Mouse (Mus musculus): ENCODE data around the gene 0610037L13Rik. TPM values are rescaled to one million over a fixed set of nuclear protein-coding genes. Genes with fewer than 3 reads are reported as not detected.
A peak's percentile ranks its signal among the peaks of the same experiment; 100 is the strongest.

The 0610037L13Rik gene
- total RNA-seq (2021), result 10 to 100 TPM; 40.5 to 53.7 TPM
- long read RNA-seq, experiment 1, transcript 0610037L13Rik-212 (8 exons, 2,997 nt), result major isoform, 16 of 37 reads
- long read RNA-seq, experiment 1, transcript 0610037L13Rik-207 (7 exons, 1,551 nt), result minor isoform, 14 of 37 reads
- long read RNA-seq, experiment 1, partial matches to known transcripts, result 3 of 37 reads
- long read RNA-seq, experiment 1, other reads (novel, unspliced or antisense), result 4 of 37 reads
- long read RNA-seq, experiment 2, transcript 0610037L13Rik-212 (8 exons, 2,997 nt), result major isoform, 17 of 33 reads
- long read RNA-seq, experiment 2, transcript 0610037L13Rik-207 (7 exons, 1,551 nt), result minor isoform, 10 of 33 reads
- long read RNA-seq, experiment 2, partial matches to known transcripts, result 0 of 33 reads
- long read RNA-seq, experiment 2, other reads (novel, unspliced or antisense), result 5 of 33 reads

DNA sequence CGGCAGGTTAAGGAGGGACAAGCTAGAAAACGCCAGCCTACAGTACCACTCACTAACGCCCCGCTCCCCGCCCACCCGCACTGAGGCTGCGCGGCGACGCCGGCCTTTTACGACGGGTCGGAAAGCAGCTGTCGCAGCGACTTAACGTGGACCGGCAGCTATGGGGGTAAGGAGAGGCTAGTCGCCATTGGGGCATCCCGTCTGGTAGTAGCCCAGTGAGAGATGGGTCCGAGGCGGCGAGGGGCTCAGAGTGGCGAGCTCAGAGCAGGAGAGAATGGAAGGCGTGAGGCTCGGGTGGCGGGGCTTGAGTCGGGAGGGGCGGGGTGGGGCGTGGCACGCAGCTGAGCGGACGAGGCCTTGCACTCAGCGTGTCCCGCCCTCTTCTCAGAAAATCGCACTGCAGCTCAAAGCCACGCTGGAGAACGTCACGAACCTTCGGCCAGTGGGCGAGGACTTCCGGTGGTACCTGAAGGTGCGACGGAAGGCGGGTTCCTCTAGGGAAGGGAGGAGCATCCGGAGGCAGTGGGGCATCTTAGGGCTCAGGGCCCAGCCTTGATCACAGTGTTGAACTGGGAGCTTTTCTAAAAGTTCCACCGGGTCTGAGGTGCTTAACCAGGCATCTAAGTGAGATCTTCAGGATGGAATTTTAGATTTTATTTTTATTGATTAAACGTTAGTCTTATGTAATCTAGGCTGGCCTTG, at the start of gene 0610037L13Rik:
Gene 0610037L13Rik, plus strand, starts transcription at position 83 of the 702 bp plus-strand sequence.
- peak; percentile 94 for DNase-seq (ENCODE audit: low spot score)

GRCm38 (mm10) chr4:107843687-107844086, 45.9 kb upstream of the 0610037L13Rik start:
- DNase-seq (ENCODE audit: low spot score), result no peak

- peak; percentile 59 for DNase-seq (ENCODE audit: low spot score)
Measured at GRCm38 (mm10) chr4:107844971-107845370, 44.6 kb upstream of the 0610037L13Rik start.

DNA sequence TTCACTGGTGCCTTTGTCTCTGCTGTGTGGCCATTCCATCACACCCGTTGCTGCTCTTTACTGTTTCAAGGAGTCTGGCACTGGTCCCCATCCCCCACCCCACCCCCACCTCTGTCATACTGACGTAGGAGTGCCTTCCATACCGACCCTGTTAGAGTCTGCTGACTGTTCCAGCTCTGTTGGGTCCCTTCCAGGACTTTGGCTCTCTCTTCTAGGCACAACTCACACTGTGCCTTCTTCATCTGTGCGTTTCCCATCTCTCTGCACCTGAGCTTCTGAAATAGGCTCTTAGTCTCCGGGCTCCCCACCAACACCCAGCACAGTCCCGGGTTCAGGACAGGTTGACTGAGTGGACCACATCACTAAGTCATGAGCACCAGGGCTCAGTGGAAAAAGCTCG, 42.8 kb upstream of the 0610037L13Rik start:
- no peak for DNase-seq (ENCODE audit: low spot score)

GRCm38 (mm10) chr4:107848546-107848945, 41.1 kb upstream of the 0610037L13Rik start:
- DNase-seq (ENCODE audit: low spot score), result no peak

- DNase-seq (ENCODE audit: low spot score), result no peak
Measured at GRCm38 (mm10) chr4:107849621-107850020, 40.0 kb upstream of the 0610037L13Rik start.

- no peak for DNase-seq (ENCODE audit: low spot score)
Measured at GRCm38 (mm10) chr4:107850091-107850490, 39.5 kb upstream of the 0610037L13Rik start.

DNA sequence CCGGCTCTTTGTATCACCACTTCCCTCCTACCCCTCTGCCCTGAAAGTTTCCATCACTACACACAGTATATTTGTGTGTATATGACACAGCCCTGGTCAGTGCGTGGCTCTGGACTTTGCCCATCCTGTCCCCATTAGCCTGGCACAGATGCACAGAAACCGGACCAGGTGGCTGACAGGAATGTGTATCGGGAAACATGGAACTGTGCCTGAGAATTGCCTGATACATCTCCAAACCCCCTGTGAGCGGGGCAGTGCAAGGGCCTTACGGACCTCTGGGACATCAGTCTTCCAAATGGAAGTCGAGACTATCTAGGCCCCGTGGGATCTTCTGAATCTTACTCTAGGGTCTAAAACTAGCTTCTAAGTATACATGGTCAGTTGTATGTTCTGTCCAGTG, 36.3 kb upstream of the 0610037L13Rik start:
- no peak for DNase-seq (ENCODE audit: low spot score)

DNA sequence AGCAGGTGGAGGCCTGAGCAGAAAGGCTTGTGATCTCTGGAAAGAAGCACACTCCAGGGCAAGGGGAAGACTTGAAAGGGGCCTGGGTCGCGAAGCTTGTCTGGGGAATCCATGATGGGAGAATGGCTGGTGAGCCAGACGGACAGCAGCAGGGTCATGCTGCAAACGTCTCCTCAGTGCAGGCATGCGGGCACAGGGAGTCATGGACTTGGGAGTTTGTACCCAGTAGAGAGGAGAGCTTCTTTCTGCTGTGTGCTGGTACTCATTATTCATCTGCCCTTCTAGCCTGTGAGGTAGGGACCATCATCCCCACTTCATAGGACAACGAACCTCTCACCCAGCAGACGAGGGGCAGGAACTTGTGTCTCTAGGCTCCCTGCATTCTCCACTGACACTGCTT, 35.8 kb upstream of the 0610037L13Rik start:
- DNase-seq (ENCODE audit: low spot score), result no peak

- no peak for DNase-seq (ENCODE audit: low spot score)
Measured at GRCm38 (mm10) chr4:107856958-107857686, 32.5 kb upstream of the 0610037L13Rik start.

- DNase-seq (ENCODE audit: low spot score), result no peak
Measured at GRCm38 (mm10) chr4:107858995-107859394, 30.6 kb upstream of the 0610037L13Rik start.

DNA sequence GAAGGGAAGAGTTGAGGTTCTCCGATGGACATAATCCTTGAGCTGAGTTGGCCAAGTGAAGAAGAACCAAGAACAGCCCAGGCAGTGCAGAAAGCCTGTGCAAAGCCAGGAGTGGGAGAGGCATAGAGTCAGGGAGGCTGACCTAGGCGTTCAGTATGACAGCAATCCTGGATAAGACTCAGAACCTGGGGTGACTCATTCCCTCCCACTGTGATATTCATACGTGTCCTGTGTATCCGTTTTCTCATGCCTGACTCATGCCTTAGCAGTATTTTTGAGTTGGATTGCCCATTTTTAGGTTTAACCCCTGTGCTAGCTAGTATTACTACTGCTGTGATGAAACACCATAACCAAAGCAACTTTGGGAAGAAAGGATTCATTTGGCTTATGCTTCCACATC, 24.7 kb upstream of the 0610037L13Rik start:
- no peak for DNase-seq (ENCODE audit: low spot score)

DNA sequence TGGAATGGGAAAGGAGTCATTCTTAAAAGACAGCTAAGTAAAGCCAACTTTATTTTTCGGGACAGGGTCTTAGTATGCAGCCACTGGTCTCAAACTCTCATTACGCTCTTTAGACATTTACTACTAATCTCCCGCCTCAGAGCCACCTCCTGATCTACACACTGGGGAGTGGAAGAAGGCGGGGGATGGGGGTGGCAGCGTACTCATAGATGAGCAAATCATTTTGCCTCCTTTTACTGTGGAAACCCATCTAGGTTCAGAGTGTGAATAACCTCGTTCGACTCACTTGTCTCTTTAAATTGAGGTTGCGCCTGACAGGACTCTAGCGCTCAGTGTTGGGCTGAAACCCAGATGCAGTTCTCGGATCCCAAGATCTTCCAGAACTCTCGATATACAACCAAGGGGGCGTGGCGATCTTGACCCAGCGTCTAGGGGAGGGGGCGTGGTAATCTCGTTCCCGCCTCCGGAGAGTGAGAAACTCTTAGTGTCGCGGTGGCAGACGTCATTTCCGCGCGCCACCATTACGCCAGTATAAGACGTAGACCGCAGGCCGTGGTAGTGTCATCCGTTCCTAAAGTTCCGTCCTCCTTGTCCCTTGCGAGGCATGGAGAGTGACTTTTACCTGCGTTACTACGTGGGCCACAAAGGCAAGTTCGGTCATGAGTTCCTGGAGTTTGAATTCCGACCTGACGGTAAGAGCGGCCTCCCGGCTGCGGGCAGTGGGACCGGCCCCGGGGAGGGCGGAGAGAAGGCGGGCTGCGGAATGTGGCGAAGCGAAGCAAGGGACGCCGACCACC, 10.2 kb upstream of the 0610037L13Rik start, which contains the start of gene Magoh:
Gene Magoh, plus strand, starts transcription at position 502 of the 797 bp plus-strand sequence.
- peak; percentile 97 for DNase-seq (ENCODE audit: low spot score)

DNA sequence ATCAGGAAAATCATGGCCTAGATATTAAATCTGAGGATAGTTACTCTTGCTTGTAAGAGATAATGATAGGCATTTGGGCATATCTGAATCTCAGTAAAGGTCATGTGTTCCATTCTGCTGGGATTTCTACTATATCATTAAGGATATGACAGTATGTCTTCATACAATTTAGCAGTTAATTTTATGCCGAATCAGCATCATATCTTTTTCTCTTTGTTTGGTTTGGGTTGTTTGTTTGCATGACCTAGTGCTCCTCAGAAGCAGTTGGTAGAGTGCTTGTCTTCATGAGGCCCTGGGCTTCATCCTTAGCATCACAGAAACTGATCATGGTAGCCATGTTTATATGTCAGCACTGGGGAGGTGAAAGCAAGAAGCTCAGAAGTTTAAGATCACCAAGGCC, 8.0 kb upstream of the 0610037L13Rik start:
- no peak for DNase-seq (ENCODE audit: low spot score)

- DNase-seq (ENCODE audit: low spot score), result no peak
Measured at GRCm38 (mm10) chr4:107886371-107886770, 3.2 kb upstream of the 0610037L13Rik start.

DNA sequence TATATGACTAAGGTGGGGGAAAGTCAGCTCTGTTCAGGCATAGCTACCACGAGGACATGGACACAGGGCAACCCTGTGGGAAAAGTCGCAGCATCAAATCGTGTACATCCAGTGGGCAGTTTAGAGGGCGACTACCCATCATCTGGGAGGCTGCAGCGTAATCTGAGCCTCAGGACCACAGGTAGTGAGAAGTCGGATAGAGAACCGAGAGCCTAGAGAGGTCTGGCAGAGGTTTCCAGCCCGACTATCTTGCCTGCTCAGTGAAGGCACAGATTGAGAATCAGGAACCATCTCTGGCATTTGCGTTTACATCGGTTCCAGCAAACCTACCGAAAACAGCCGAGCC, 255 bp upstream of the 0610037L13Rik start:
- DNase-seq (ENCODE audit: low spot score), result no peak

GRCm38 (mm10) chr4:107892663-107893062, 3.0 kb downstream of the 0610037L13Rik start:
- no peak for DNase-seq (ENCODE audit: low spot score)

DNA sequence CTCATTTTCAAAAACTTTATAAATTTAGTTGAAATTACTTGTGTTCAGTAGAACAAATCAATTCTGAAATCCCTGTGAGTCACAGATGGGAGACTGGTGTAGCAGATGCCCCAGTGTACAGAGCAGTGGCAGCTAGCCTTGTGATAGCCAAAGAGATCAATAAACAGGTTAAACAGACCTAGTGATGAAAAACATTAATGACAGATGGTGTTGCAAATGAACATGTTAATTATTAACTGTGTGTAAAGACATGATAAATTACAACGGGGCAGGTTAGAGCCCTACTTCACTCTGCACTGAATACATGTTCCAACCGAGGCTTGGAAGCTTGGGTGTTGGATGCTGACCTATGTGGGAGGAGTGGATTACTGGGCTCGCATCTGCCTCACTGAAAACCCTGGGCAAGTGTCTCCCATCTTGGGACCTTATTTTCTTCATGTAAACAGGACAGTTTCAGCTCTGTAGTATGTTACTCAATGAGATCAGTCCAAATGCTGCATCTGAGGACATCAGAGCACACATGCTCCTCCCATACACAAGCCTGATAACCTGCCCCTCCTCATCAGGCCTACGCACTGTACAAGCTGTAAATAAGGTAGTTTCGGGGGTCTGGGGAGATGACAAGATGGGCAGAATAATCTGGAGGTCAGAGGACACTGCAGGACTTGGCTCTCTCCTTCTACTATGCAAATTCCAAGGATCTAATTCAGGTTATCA, 9.8 kb downstream of the 0610037L13Rik start:
- no peak for DNase-seq (ENCODE audit: low spot score)

GRCm38 (mm10) chr4:107900206-107900605, 10.6 kb downstream of the 0610037L13Rik start:
- DNase-seq (ENCODE audit: low spot score), result no peak

DNA sequence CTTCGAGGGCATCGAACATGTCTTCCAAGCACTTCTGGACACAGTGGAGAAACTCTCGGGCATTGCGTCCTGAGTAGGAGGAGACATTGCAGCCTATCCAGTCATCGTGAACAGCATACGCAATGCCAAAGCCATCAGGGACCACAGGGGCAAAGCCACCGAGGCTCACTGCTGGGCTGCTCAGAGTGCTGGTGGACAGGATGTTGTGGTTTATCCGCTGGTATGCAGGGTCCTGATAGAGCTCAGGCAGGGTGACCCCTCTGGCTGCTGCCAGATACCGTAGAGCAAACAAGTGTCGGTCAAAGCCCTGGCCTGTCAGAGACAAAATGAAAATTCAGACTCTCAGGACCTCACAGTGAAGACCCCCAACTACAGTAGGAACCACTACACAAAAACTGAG, 14.6 kb downstream of the 0610037L13Rik start:
- no peak for DNase-seq (ENCODE audit: low spot score)

- no peak for DNase-seq (ENCODE audit: low spot score)
Measured at GRCm38 (mm10) chr4:107906561-107906960, 16.9 kb downstream of the 0610037L13Rik start.

Measured in gastrocnemius, adult 18-20 months (tissue).